Mouse (Mus musculus): ENCODE measurements around the gene Ikzf1.

Gene Ikzf1

DNA sequence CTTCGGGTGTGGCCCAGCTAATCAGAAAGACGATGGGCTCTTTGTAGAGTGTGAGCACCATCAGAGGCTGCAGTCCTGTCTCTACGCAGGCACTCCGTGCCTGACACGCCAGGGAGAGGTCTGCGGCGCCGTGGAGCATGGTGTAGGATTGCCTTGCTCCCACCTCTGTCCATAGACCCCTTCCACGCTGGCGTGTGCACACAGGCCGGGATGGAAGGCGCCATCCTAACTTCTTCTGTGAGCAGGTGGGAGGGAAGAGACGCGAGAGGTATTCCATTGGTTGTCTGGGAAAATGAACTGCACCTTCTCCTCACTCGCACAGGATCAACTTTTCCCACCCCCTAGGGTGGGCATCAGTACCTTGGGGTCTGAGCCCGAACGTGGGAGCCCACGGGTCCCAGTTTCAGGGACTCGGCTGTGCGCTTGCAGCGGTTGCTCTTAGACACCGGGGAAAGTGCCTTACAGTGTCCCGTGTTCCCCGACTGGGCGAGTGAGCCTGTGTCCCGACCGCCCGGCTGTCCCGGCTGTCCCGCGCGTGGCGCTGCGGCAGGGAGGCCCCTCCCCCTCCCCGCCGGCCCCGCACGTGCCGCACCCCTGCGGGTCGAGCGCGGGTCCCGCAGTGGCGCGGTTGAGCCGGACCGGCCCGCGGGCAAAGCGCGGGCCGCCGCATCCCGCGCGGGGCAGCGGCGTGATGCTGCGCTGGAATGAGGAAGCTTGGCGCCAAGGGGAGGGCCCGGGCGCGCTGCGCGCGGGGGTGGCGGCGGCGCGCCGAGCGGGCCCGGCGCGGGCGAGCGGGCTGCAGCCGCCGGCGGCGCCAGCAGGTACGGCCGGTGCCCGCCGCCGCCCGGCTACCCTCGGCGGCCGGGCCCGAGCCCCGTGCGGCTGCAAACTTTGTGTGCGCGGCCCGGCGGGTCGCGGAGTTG is at the start of gene Ikzf1:
Ikzf1 (plus strand) TSS at position 74 of the 923 bp plus-strand sequence.
- no peak for DNase-seq (ENCODE audit: low read depth, low spot score)

DNA sequence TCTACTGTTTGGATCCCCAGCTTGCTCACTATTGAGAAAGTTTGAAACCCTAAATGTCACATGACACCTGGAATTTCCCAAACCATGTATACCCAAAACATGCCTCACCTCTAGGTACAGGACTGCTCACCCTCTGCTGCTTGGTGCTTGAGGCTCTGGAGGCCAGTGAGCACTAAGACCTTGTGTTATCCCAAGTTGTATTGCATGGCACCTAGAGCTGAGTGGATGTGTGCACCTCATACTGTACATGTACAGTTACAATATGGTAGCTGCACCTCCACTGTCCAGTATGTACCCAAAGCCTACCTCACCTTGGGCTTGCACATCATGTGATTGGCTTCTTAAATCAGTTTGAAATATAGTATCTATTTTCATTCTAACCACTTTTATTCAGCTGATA is 40.5 kb upstream of the Ikzf1 start:
- DNase-seq (ENCODE audit: low read depth, low spot score): no peak

GRCm38 (mm10) chr11:11656388-11656787 is 28.4 kb upstream of the Ikzf1 start:
- DNase-seq (ENCODE audit: low read depth, low spot score): no peak

DNA sequence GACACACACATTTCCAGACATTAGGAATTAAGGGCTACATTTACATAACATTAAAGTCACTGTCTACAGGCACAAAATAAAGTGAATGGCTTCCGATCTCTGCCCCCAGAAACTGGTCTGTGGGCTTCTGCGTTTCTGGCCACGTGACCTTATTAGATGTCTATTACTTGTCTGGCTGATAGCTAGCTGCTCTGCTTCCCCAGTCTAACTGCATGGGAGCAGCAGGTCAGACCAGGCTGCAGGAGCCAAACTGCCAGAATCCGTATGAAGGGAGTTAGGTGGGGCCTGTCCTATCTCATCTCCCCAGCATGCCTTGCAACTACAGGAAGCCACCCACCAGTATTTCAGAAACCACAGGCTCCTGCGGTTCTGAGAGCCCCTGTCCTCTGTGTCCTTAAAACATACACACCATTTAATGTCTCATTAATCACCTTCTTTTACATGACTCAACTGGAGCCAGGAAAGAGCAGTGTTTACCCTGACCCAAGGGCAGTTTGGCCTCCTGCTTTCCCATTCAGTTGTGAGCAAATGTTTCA is 27.7 kb upstream of the Ikzf1 start:
- DNase-seq (ENCODE audit: low read depth, low spot score): no peak

- DNase-seq (ENCODE audit: low read depth, low spot score): no peak
Measured at GRCm38 (mm10) chr11:11657634-11658033, 27.2 kb upstream of the Ikzf1 start.

DNA sequence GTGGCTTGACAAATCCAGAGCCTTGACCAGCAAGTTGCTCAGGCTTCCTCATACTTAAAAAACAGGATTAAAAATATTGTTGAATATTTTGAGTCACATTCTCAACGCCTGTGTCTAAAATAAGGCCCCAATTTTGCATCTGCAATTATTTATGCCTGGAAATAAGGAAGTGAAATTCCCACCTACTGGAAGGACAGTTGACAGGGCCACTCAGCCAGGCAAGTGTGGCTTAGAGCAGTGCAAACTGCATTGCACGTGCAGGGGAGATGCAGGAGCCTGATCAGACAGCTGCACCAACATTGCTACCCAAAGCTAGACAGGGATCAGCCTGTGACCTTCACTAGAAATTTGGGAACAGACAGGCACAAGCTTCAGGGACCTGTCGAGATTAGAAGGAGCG is 26.0 kb upstream of the Ikzf1 start:
- DNase-seq (ENCODE audit: low read depth, low spot score): no peak

DNA sequence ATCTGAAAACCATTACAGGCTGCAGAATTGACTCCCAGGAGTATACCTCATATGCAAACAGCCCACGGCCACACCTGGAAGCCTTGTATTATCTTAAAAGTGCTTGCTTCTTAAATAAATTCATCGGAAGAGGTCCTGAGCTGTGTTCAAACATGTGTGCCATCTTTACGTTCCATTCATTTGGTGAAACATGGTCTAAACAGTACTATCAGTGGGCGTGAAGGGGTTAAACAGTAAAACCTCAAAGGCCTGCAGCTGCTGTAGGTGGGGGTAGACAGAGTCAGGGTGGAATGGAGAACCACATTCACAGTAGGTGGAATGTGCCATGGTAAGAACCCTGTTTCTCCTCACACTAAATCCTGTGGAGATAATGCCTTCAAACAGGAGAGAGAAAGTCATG is 24.2 kb upstream of the Ikzf1 start:
- DNase-seq (ENCODE audit: low read depth, low spot score): no peak

- DNase-seq (ENCODE audit: low read depth, low spot score): no peak
Measured at GRCm38 (mm10) chr11:11667254-11667921, 17.4 kb upstream of the Ikzf1 start.

DNA sequence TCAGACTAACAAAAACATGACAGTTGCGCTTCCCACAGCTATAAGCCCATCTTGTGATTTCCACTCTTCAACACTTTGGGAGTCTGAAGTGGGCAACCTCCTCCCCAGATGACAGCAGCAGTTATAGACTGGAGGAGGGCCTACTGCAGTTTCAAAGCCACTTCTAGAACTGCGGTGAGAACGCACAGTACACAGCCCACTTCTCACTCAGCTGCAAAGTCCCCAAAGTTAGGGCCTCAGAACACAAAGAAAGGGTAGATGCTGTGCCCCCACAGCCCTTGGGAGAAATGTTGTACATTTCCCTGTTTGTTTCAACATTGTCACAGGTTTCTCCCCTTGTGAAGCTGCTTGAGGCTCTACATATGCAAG is 16.9 kb upstream of the Ikzf1 start:
- no peak for DNase-seq (ENCODE audit: low read depth, low spot score)

DNA sequence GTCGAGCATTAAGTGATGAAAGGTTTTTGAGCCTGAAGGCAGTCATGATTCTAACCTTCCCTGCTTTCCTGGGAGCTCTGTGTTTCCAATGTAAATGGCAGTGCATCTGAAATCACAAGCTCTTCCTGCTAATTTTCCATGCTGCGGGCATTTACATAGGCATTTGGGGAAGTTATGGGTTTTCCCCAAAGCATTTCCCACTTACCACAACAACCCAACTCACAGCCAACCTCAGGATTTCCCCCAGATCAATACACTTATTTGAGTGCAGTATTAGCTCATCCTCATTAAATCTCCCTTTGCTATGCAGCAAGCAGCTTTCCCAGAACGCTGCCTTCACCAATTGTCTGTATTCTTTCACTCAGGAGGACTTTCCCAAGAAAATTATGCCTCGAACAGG is 11.8 kb upstream of the Ikzf1 start:
- DNase-seq (ENCODE audit: low read depth, low spot score): no peak

DNA sequence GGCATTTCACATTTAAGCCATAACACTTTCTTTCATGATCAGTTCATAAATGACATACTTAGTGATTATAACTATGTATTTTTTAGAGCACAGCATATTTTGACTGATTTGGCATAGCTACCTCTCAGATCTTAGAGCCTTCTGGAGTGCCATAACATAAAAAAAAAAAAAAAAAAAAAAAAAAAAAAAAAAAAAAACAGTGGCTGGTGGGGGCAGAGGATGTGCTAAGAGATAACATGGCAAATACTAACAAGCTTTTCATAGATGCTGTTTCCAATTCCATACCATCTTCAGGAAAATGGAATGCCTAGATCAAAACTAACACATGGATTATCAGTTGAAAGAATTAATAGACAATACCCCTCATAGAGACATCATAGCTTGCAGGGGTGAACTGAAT is 9.7 kb upstream of the Ikzf1 start:
- no peak for DNase-seq (ENCODE audit: low read depth, low spot score)

DNA sequence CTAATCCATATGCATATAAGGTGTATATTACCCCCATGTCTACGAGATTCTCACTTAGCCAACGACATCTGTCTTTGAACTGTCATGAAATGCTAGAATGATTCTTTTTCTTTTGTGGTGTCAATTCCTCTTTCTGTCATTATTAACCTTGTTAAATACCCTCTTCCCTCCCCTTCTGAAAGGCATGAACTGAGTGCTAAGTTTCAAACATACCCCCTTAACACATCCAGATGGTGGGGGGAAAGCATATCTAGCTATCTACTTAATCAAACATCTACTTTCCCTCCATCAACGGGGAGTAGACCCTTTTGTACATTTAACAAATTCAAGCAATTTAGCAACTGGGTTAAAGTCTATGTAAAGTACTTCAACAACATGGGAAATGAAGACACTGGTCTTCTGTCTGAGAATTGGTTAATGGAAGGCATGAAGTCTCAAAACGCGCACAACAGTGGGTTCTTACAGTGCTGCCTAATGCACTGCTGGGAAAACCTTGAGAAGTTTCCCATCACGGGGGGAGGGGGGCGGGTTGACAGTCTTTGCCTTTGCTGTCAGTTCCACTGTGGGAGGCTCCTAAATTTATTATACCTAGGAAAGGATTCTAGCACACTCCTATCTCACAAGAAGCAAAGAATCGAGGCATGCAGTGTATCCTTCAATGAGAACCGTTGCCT is 8.6 kb upstream of the Ikzf1 start:
- DNase-seq (ENCODE audit: low read depth, low spot score): no peak

DNA sequence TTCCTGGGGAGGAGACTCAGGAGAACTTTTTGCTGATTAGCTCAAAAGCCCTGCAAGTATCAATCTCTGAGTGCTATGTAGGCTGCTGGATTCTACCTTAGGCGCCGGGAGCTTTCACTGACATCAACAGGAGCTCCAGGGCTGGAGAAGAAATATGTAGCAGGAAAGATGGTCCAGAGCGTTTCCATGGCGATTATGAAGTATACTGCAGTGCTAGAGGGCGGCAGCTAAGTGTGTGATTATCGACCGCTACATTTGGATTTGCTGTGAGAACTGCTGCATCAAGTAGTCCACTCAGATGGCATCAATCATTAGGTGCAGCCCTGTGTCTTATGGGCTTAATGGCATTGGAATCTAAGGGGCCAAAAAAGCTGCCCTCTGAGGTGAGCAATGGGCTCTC is 7.6 kb upstream of the Ikzf1 start:
- DNase-seq (ENCODE audit: low read depth, low spot score): no peak

DNA sequence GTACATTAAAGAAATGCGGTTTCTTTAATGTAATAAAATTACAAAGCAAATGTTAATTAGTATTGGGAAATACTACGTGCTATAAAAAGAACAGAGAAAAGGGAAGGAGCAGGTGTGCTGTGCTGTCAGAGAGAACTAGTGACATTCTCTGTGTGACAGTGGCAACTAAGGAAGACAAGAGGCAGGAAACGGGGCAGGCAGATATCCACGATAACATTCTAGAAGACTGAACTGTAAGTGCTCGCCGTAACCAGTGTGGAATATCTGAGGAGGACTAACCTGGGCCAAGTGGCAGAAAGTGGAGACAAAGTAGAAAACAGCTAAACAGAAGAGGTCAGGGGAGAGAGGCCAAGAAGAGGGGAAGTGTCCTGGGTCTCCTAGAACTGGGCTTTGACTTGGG is 5.8 kb upstream of the Ikzf1 start:
- no peak for DNase-seq (ENCODE audit: low read depth, low spot score)

DNA sequence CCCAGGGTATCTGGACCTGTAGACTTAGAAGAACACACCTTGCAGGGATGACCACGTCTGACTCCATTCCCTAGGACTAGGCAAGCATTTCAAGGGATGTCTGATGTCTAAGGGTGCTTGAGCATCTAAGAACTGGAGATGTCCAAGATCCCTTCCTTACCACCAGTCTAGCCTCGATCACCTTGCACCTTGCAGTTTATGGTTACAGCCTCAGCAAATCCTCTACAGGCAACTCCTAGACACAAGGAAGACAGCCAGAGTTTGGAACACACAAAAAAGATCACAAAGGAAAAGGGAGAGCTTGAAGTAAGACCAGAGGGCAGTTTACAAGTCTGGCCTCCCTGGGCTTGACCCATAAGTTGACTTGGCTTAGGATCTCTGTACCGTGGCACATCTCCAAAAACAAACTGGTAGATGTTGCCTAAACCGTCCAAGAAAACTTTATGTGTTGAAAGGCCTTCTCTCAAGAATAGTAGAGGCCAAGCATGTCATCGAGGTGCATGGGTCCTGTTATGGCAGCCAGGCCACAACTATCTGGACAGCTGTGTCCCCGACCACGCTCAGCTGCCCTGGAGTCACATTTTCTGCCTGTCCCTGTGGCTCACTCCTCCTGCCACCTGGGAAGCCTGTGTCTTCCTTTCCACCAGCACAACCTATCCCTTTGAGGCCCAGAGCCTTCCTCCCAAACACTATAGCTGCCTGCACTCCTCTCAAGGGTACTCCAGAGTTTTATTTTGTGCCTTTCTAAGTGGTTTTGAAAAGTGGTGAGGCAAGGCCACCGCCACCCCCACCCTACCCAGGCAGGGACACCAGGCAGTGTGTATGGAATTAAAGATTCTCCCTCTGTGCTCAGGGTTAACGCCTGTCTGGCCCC is 510 bp upstream of the Ikzf1 start:
- no peak for DNase-seq (ENCODE audit: low read depth, low spot score)

DNA sequence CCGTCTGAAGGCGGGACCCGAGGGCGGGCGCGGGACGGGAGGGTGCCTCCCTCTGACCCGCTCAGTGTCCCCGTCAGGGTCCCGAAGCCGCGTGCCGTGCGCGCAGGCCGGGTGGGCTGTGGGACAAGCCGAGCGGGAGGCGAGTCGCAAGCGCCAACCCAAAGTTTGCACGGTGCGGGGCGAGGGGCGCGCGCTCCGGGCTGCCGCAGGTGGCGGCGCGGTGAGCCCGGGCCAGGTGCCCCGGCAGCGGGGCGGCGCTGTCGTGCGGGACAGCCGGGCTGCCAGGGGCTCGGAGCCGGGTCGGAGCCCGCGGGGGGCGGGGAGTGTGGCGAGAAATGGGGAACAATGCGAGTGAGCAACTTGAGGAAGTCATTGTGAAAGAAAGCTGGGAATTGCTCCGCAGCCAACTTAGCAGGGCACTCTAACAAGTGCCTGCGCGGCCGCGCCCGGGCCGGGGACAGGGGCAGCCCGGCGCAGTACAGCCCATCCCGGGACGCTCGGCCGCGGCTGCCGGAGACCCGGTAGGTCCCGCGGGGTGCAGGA is 1.1 kb downstream of the Ikzf1 start:
- DNase-seq (ENCODE audit: low read depth, low spot score): no peak

DNA sequence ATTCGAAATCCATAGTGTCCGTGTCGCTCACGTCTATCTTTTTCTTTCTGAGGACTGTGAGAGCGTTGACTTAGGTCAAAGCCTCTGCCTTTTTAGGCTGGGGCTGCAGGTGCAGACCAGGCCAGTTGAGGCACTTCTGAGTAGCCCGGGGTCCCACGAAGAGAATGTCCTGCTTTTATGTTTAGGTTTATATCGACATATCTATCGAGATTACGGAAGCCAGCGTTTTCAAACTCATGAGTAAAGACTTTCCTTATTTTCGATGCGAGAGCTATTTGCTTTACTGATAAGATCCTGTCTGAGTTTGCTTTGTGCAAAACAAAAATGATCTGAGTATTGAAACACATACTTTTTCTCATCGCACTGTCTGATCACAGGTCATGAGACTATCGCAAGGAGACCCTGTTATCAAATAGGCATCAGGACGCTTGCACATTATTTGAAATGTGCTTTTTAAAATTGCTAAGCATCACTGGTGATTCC is 1.8 kb downstream of the Ikzf1 start:
- no peak for DNase-seq (ENCODE audit: low read depth, low spot score)

DNA sequence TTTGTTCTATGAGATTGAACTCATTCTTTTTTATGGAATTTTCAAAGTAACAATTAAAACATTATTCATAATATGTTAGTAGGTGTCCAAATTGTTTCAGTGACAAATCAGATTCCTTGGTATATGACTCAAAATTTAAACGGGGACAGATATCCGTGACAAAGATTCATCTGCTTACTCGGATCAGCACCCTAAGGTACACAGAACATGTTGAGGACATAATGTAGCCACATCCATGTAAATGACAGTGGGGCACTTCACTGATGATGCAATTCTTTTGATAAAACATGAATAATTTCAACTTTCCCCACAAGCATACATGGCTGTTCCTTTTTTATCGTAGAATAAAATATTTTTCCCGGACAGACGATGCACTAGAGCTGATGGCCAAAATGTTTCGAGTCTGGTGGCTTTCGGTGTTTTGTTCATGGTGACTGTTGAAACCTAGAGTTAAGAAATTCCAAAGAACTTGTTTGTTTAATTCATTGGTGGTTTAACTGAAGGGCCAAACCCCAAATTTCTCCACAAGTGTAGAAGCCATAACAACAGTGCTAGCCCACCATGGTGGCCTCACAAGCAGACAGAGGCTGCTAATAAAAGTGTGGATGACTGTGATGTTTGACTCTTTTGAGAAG is 2.9 kb downstream of the Ikzf1 start:
- no peak for DNase-seq (ENCODE audit: low read depth, low spot score)

DNA sequence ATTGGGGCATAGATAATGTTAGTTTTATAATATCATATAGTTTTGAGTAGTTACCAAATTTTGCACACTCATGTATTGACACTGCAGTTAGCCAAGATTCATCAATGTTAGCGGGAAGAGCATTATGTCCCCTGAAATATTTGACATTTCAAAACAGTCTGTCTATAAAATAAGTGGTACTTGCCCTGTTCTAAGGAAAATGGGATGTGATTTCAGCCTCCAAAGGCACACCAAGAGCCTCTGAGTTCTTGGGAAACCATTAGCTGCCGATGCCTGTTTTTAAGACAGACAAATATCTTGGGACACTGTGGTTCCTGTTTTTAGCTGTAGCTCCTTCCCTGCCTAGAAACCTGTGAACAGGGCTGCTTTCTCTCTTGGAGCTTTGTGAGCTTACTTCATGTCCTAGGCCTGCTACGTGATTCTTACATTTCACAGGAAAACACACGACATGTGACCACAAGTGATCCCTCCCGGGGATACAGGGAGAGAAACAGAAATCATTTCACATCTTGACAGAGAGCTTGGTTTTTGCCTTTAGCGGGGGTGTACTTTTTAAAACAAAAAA is 4.0 kb downstream of the Ikzf1 start:
- DNase-seq (ENCODE audit: low read depth, low spot score): no peak

DNA sequence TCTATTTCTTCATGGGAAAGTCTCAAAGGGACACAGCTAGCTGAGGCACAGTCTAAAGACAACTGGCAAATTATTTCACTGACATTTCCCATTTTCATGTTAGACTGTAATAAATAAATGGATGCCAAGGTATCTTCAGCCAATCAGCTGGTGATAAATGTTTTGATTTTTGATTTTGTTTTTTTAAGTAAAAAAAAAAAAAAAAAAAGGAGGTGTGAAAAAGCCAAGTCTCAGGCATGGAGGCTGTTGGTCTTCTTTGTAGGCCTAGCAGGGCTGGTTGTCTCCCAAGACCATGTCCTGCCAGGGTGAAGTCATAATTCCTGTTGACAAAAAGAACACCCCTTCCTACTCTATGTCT is 4.9 kb downstream of the Ikzf1 start:
- no peak for DNase-seq (ENCODE audit: low read depth, low spot score)

All from telencephalon, adult 2 months (tissue).